Mouse (Mus musculus) olfactory bulb, adult 2 months (tissue): ENCODE measurements around the gene Angptl4. TPM values are rescaled to one million over a fixed set of nuclear protein-coding genes. Genes with fewer than 3 reads are reported as not detected.
A peak's percentile ranks its signal among the peaks of the same experiment; 100 is the strongest.

Experiments used
- H3K27ac ChIP-seq: fragments of 200-500 bp; 2 replicates; pipeline ENCODE4 v1.5.1; 2012; ENCODE audit warnings: low read depth, low read length; ENCODE audit not compliant: insufficient read depth
- H3K4me1 ChIP-seq: fragments of 200-500 bp; 2 replicates; pipeline ENCODE4 v1.6.1; 2012; ENCODE audit warnings: low read length; ENCODE audit not compliant: control insufficient read depth, insufficient read depth
- H3K4me3 ChIP-seq: fragments of 200-500 bp; 2 replicates; pipeline ENCODE4 v1.5.1; 2012; ENCODE audit warnings: mild to moderate bottlenecking, low read depth, low read length, moderate library complexity; ENCODE audit not compliant: insufficient read depth
- CTCF ChIP-seq: fragments of 200-500 bp; IDR thresholded peaks from 2 replicates; pipeline ENCODE4 v1.5.1; 2012; ENCODE audit warnings: low read depth, mild to moderate bottlenecking, low read length, moderate library complexity; ENCODE audit not compliant: insufficient read depth
- POLR2A ChIP-seq: fragments of 200-500 bp; IDR thresholded peaks from 2 replicates; pipeline ENCODE4 v1.6.1; 2012; ENCODE audit warnings: mild to moderate bottlenecking, low read depth, low read length, moderate library complexity; ENCODE audit not compliant: insufficient read depth
- WGBS: fragments of 180-500 bp; shearing (Covaris S2); methylation state at CpG from one replicate; pipeline ENCODE4 v1.1.7; 2018; 5-methylcytosine and 5-hydroxymethylcytosine counted together
- polyA plus RNA-seq: library from polyadenylated mRNA; stranded (reverse); fragments of >200 nt; gene quantifications from 2 replicates; pipeline ENCODE4 v1.2.4, GENCODE M21; 2012; ENCODE audit warnings: low replicate concordance; ENCODE audit not compliant: missing spikeins, insufficient read depth, insufficient read length

Gene Angptl4
- polyA plus RNA-seq, 1 experiment, result not detected

DNA sequence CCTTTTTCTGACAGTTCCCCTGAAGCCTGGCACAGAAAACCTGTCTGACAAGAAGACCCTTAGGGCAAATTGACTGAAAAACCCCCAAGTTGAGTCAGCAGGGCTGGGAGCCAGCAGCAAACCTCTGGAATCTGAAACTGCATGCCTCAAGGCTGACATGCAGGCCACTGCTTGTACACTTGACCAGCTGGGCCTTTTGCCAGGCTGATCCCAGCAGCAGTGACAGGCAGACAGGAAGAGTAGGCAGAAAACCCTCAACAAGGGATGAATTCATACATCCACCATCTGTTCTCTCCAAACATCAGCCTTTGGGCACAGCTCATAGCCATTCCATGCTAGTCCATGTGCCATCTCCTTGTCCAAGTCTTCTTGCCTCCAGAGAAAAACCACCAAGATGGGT is 1.8 kb upstream of the Angptl4 start:
- H3K4me3 ChIP-seq, result no peak overlapping the region
- TF ChIP-seq CTCF (no peak), POLR2A (no peak)
- peaks cover 19% of the 10 kb centered on the region for H3K4me1 ChIP-seq
- no peak overlapping the region for H3K27ac ChIP-seq

GRCm38 (mm10) chr17:33782067-33782466 is 437 bp upstream of the Angptl4 start:
- TF ChIP-seq CTCF (no peak), POLR2A (no peak)
- no peak overlapping the region for H3K4me3 ChIP-seq
- WGBS, result 26% methylated on average over 4 of the region's 4 CpGs
- H3K4me1 ChIP-seq, result peaks cover 19% of the 10 kb centered on the region
- no peak overlapping the region for H3K27ac ChIP-seq

- 85% methylated on average over 5 of the region's 5 CpGs for WGBS
- H3K4me3 ChIP-seq, result no peak overlapping the region; the same call in 1 of the 2 replicates
Observed at GRCm38 (mm10) chr17:33780431-33780830, 1.2 kb downstream of the Angptl4 start.

DNA sequence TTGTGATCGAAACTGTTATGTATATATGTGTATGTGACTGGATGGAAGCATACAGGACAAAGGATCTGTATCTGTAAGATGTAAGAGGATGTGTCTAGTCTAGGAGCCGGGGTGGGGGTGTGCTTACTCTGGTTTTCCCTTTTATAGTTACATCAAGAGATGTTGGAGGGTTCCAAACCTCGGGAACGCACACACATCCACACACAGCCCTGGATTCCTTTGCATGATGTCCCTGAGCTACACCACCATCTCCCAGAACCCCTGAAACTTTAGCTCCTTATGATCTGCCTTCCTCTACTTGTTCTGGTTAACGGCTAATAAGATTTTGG is 1.7 kb downstream of the Angptl4 start:
- Histone ChIP-seq H3K4me1 (peaks cover 19% of the 10 kb centered on the region), H3K27ac (peak overlapping the region; percentile 34; the same call in 1 of the 2 replicates), H3K4me3 (no peak overlapping the region)
- 69% methylated on average over 5 of the region's 5 CpGs for WGBS
- TF ChIP-seq CTCF (no peak), POLR2A (no peak)

More at GRCm38 (mm10) chr17:33780431-33780830, 1.2 kb downstream of the Angptl4 start:
- Histone ChIP-seq H3K27ac (peak overlapping the region; percentile 34), H3K4me1 (peaks cover 19% of the 10 kb centered on the region)
- TF ChIP-seq CTCF (no peak), POLR2A (no peak)

DNA sequence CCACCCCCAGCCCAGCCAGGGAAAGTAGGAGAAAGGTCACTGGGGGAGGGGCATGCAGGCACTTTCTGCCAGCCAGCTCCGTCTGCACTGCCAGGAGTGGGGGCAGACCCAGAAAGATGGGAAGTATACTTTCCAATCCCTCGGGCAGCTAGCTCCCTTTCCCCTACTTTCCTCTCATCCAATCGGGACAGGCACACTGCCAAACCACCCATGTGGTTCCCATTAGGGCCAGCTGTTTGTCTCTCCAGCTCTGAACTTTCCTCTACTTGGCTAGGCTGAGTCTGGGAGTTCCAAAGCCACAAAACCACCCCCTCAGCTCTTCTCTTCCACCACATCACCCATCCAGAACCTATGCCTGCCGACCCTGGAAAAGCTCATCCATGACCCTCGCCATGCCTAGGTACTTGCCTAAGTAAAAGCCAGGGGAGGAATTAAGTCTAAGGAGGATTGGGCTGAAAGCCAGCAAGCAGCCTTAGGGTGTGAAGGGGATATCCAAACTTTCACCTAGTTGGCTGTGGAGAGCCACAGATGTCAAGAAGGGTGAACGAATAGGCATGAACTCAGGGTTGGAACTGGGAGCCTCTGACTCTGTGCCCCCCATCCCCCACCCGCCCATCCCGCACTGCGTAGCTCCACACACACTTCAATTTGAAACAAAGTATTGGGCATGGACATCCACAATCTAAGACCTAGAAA is 2.2 kb downstream of the Angptl4 start:
- no peak for TF ChIP-seq POLR2A
- no peak for TF ChIP-seq CTCF
- Histone ChIP-seq H3K27ac (peak overlapping the region; percentile 69), H3K4me1 (peaks cover 19% of the 10 kb centered on the region), H3K4me3 (no peak overlapping the region)
- 24% methylated on average over 9 of the region's 9 CpGs for WGBS

GRCm38 (mm10) chr17:33775287-33775686 is 6.3 kb downstream of the Angptl4 start:
- TF ChIP-seq CTCF (no peak), POLR2A (no peak)
- Histone ChIP-seq H3K27ac (no peak overlapping the region), H3K4me3 (no peak overlapping the region), H3K4me1 (peaks cover 5% of the 10 kb centered on the region; the same call in 1 of the 2 replicates)
- 94% methylated on average over 4 of the region's 4 CpGs for WGBS

GRCm38 (mm10) chr17:33774573-33775155 is 7.0 kb downstream of the Angptl4 start:
- TF ChIP-seq POLR2A (no peak), CTCF (no peak)
- WGBS, result 78% methylated on average over 8 of the region's 8 CpGs
- Histone ChIP-seq H3K4me1 (peaks cover 5% of the 10 kb centered on the region; the same call in 1 of the 2 replicates), H3K4me3 (no peak overlapping the region), H3K27ac (no peak overlapping the region)

DNA sequence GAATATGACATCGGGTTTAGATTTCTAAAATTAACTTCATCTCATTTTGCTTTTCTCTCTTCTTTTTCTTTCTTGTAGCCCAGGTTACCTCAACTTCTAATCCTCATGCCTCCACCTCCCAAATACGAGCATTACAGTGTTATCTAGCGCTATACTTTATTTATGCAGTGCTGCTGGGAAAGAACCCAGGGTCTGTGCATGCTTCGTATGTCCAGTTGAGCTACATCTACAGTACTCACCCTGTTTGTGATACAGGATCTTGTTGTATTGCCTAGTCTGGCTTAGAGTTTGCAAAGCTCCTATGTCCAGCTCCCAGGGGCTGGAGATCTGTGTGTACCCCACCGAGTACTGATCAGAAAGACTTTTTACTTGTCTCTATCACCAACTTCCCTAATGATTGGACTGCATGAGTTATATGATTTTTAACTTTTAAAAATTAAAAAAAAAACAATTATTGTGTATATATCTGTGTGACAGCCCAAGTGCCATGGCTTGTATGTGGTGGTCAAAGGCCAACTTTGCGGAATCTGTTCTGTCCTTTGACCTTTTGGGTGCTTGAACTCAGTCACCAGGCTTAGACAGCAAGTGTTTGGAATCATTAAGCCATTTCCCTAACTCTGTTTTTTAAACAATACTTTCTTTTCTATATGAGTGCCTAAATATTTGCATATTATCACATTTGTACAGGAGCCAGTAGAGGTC is 7.6 kb downstream of the Angptl4 start:
- Histone ChIP-seq H3K27ac (no peak overlapping the region), H3K4me3 (no peak overlapping the region), H3K4me1 (no peaks in the 10 kb centered on the region)
- TF ChIP-seq CTCF (no peak), POLR2A (no peak)
- 93% methylated on average over 6 of the region's 6 CpGs for WGBS

GRCm38 (mm10) chr17:33773426-33773825 is 8.2 kb downstream of the Angptl4 start:
- H3K4me1 ChIP-seq, result no peaks in the 10 kb centered on the region
- no peak overlapping the region for H3K27ac ChIP-seq
- no peak for TF ChIP-seq CTCF
- no peak for TF ChIP-seq POLR2A
- WGBS, result 83% methylated on average over 6 of the region's 6 CpGs
- no peak overlapping the region for H3K4me3 ChIP-seq
